Mouse (Mus musculus) myocyte (in vitro differentiated cells): ENCODE data around the gene Hsf4.

Experiments used
- CEBPB ChIP-seq: IDR thresholded peaks from 2 replicates; pipeline ENCODE4 v1.6.1; 2011; ENCODE audit warnings: mild to moderate bottlenecking, moderate library complexity; ENCODE audit not compliant: poor library complexity, insufficient read depth, severe bottlenecking
- E2F4 ChIP-seq: IDR thresholded peaks from one replicate; pipeline ENCODE4 v1.6.1; 2011; ENCODE audit warnings: mild to moderate bottlenecking, control low read depth, moderate library complexity; ENCODE audit not compliant: insufficient read depth
- MAX ChIP-seq: IDR thresholded peaks from one replicate; pipeline ENCODE4 v1.6.1; 2011; ENCODE audit warnings: low read depth, mild to moderate bottlenecking, control low read depth
- MYOD1 ChIP-seq, 3 experiments: IDR thresholded peaks; one replicate each; pipeline ENCODE4 v1.6.1; 2011; ENCODE audit warnings: control low read depth in 2 of 3, low read depth in 2 of 3, mild to moderate bottlenecking in 2 of 3, moderate library complexity in 1 of 3; ENCODE audit not compliant: insufficient read length in 2 of 3, control insufficient read depth in 1 of 3
- MYOG ChIP-seq, 3 experiments: IDR thresholded peaks; one replicate each; pipeline ENCODE4 v1.6.1; 2011; ENCODE audit warnings: control low read depth in 2 of 3, low read depth in 2 of 3, mild to moderate bottlenecking in 2 of 3; ENCODE audit not compliant: insufficient read length in 2 of 3, control insufficient read depth in 1 of 3, insufficient read depth in 1 of 3
- POLR2A ChIP-seq: IDR thresholded peaks from one replicate; pipeline ENCODE4 v1.6.1; 2011; ENCODE audit warnings: low read depth, mild to moderate bottlenecking, control low read depth, moderate library complexity; ENCODE audit not compliant: insufficient read length
- POLR2AphosphoS2 ChIP-seq: IDR thresholded peaks from one replicate; pipeline ENCODE4 v1.6.1; 2011; ENCODE audit warnings: low read depth, control low read depth; ENCODE audit not compliant: insufficient read length
- REST ChIP-seq: IDR thresholded peaks from one replicate; pipeline ENCODE4 v1.6.1; 2011; ENCODE audit warnings: mild to moderate bottlenecking, control low read depth, moderate library complexity; ENCODE audit not compliant: insufficient read depth, insufficient read length
- SRF ChIP-seq: IDR thresholded peaks from one replicate; pipeline ENCODE4 v1.6.1; 2011; ENCODE audit warnings: low read depth; ENCODE audit not compliant: control insufficient read depth, insufficient read length
- TCF12 ChIP-seq: IDR thresholded peaks from one replicate; pipeline ENCODE4 v1.6.1; 2011; ENCODE audit warnings: mild to moderate bottlenecking, control low read depth; ENCODE audit not compliant: poor library complexity, insufficient read depth, severe bottlenecking
- USF1 ChIP-seq: IDR thresholded peaks from one replicate; pipeline ENCODE4 v1.6.1; 2011; ENCODE audit warnings: low read depth, mild to moderate bottlenecking, control low read depth, moderate library complexity

GRCm38 (mm10) chr8:105292471-105292870 is 22.9 kb downstream of the Hsf4 start:
- TF ChIP-seq MAX (no peak), POLR2A (no peak), TCF12 (no peak), MYOG (IDR thresholded peaks at IDR 0.05; ENCODE audit: control insufficient read depth in 1 of 3, insufficient read depth in 1 of 3, insufficient read length in 2 of 3, low read depth in 2 of 3) (no peak), CEBPB (no peak), USF1 (no peak), POLR2AphosphoS2 (no peak), MYOD1 (IDR thresholded peaks at IDR 0.05; ENCODE audit: control insufficient read depth in 1 of 3, insufficient read length in 2 of 3, low read depth in 2 of 3) (no peak), SRF (no peak), REST (no peak), E2F4 (no peak)
